Mouse (Mus musculus) MEL (cell line): ENCODE measurements around the gene Kctd14. TPM values are rescaled to one million over a fixed set of nuclear protein-coding genes. Genes with fewer than 3 reads are reported as not detected.

Experiments
- DNase-seq: peaks from one replicate; pipeline ENCODE4 v3.0.0; 2011; ENCODE audit warnings: low read depth, low spot score
- H3K27ac ChIP-seq: 2 replicates; pipeline ENCODE4 v1.5.1; 2012; ENCODE audit warnings: low read depth, mild to moderate bottlenecking, control low read depth, low read length, moderate library complexity; ENCODE audit not compliant: control insufficient read depth
- H3K27me3 ChIP-seq, 2 experiments: fragments of 150-350 bp in 1 of 2; sonication (generic) in 1 of 2; 2 replicates each; pipeline ENCODE4 v1.6.1; 2012; ENCODE audit warnings: low read length in 2 of 2, mild to moderate bottlenecking in 2 of 2, improper control_type of control experiment in 1 of 2, moderate library complexity in 1 of 2; ENCODE audit not compliant: insufficient read depth in 2 of 2, control insufficient read depth in 1 of 2
- H3K36me3 ChIP-seq, 2 experiments: 2 replicates each; pipeline ENCODE4 v1.6.1; 2012 to 2014; ENCODE audit warnings: low read length in 2 of 2, improper control_type of control experiment in 1 of 2, inconsistent platforms in 1 of 2, mild to moderate bottlenecking in 1 of 2; ENCODE audit not compliant: insufficient read depth in 2 of 2, control insufficient read depth in 1 of 2
- H3K4me1 ChIP-seq, 2 experiments: fragments of 150-350 bp in 1 of 2; sonication (generic) in 1 of 2; 2 replicates each; pipeline ENCODE4 v1.6.1; 2012; ENCODE audit warnings: low read length in 2 of 2, improper control_type of control experiment in 1 of 2, mild to moderate bottlenecking in 1 of 2; ENCODE audit not compliant: insufficient read depth in 2 of 2, control insufficient read depth in 1 of 2
- H3K4me3 ChIP-seq, 2 experiments: fragments of 150-350 bp in 1 of 2; sonication (generic) in 1 of 2; 2 replicates each; pipeline ENCODE4 v1.5.1; 2012; ENCODE audit warnings: low read depth in 2 of 2, low read length in 2 of 2, mild to moderate bottlenecking in 2 of 2, moderate library complexity in 2 of 2, control low read depth in 1 of 2, improper control_type of control experiment in 1 of 2; ENCODE audit not compliant: control insufficient read depth in 1 of 2, insufficient read depth in 1 of 2
- H3K79me2 ChIP-seq: 2 replicates; pipeline ENCODE4 v1.6.1; 2012; ENCODE audit warnings: mild to moderate bottlenecking, low read length, moderate library complexity; ENCODE audit not compliant: control insufficient read depth, poor library complexity, insufficient read depth
- H3K9ac ChIP-seq: 2 replicates; pipeline ENCODE4 v1.6.1; 2012; ENCODE audit warnings: low read depth, mild to moderate bottlenecking, control low read depth, low read length, moderate library complexity; ENCODE audit not compliant: control insufficient read depth, poor library complexity, severe bottlenecking
- H3K9me3 ChIP-seq: fragments of 150-350 bp; sonication (generic); replicated peaks from 2 replicates; pipeline ENCODE4 v1.6.1; 2012; ENCODE audit warnings: mild to moderate bottlenecking, low read length, improper control_type of control experiment, moderate library complexity; ENCODE audit not compliant: insufficient read depth
- CHD1 ChIP-seq: IDR thresholded peaks from 2 replicates; pipeline ENCODE4 v1.6.1; 2012; ENCODE audit warnings: low read depth, mild to moderate bottlenecking, inconsistent platforms, low read length, improper control_type of control experiment
- CHD2 ChIP-seq: IDR thresholded peaks from 2 replicates; pipeline ENCODE4 v1.6.1; 2011; ENCODE audit warnings: low read length, improper control_type of control experiment
- CTCF ChIP-seq, 3 experiments: IDR thresholded peaks in 2 of 3; conservative IDR thresholded peaks in 1 of 3; 2 replicates each; pipeline ENCODE4 v1.5.1; 2011 to 2012; ENCODE audit warnings: low read length in 3 of 3, low read depth in 2 of 3, mild to moderate bottlenecking in 2 of 3, improper control_type of control experiment in 1 of 3, inconsistent platforms in 1 of 3, mixed read lengths in 1 of 3, moderate library complexity in 1 of 3; ENCODE audit not compliant: control insufficient read depth in 1 of 3, insufficient read depth in 1 of 3, poor library complexity in 1 of 3, severe bottlenecking in 1 of 3
- EP300 ChIP-seq, 2 experiments: IDR thresholded peaks; 2 replicates each; pipeline ENCODE4 v1.6.1; 2011; ENCODE audit warnings: improper control_type of control experiment in 2 of 2, low read length in 2 of 2, low read depth in 1 of 2, mild to moderate bottlenecking in 1 of 2
- ETS1 ChIP-seq: IDR thresholded peaks from 2 replicates; pipeline ENCODE4 v1.6.1; 2012; ENCODE audit warnings: low read depth, mild to moderate bottlenecking, inconsistent platforms, low read length, improper control_type of control experiment, moderate library complexity
- GABPA ChIP-seq: IDR thresholded peaks from 2 replicates; pipeline ENCODE4 v1.6.1; 2012; ENCODE audit warnings: low read depth, mild to moderate bottlenecking, inconsistent platforms, low read length, improper control_type of control experiment, moderate library complexity
- JUND ChIP-seq: IDR thresholded peaks from 2 replicates; pipeline ENCODE4 v1.6.1; 2011; ENCODE audit warnings: low read depth, mild to moderate bottlenecking, improper control_type of control experiment, low read length
- KAT2A ChIP-seq: conservative IDR thresholded peaks from 2 replicates; pipeline ENCODE4 v1.6.1; 2012; ENCODE audit warnings: low read depth, low read length, improper control_type of control experiment, inconsistent platforms
- MAX ChIP-seq: IDR thresholded peaks from 2 replicates; pipeline ENCODE4 v1.6.1; 2011; ENCODE audit warnings: low read length, improper control_type of control experiment
- MEF2A ChIP-seq: IDR thresholded peaks from 2 replicates; pipeline ENCODE4 v1.6.1; 2014; ENCODE audit warnings: low read depth, mild to moderate bottlenecking, inconsistent platforms, low read length, improper control_type of control experiment; ENCODE audit not compliant: poor library complexity, insufficient replicate concordance, severe bottlenecking; ENCODE audit errors: extremely low read depth
- NRF1 ChIP-seq: IDR thresholded peaks from 2 replicates; pipeline ENCODE4 v1.6.1; 2014; ENCODE audit warnings: low read depth, mild to moderate bottlenecking, inconsistent platforms, low read length, improper control_type of control experiment, moderate library complexity; ENCODE audit not compliant: poor library complexity, insufficient read depth, severe bottlenecking
- POLR2A ChIP-seq, 2 experiments: IDR thresholded peaks; 2 replicates each; pipeline ENCODE4 v1.6.1; 2011 to 2012; ENCODE audit warnings: low read length in 2 of 2, mild to moderate bottlenecking in 2 of 2, control low read depth in 1 of 2, improper control_type of control experiment in 1 of 2, low read depth in 1 of 2, moderate library complexity in 1 of 2; ENCODE audit not compliant: control insufficient read depth in 1 of 2, insufficient read depth in 1 of 2, poor library complexity in 1 of 2
- POLR2AphosphoS5 ChIP-seq: IDR thresholded peaks from 2 replicates; pipeline ENCODE4 v1.6.1; 2012; ENCODE audit warnings: low read depth, borderline replicate concordance, mild to moderate bottlenecking, inconsistent platforms, low read length, moderate library complexity, mixed read lengths
- RAD21 ChIP-seq: IDR thresholded peaks from 2 replicates; pipeline ENCODE4 v1.6.1; 2011; ENCODE audit warnings: mild to moderate bottlenecking, low read depth, low read length, improper control_type of control experiment
- RCOR1 ChIP-seq: IDR thresholded peaks from 2 replicates; pipeline ENCODE4 v1.6.1; 2012; ENCODE audit warnings: low read depth, mild to moderate bottlenecking, inconsistent platforms, low read length, improper control_type of control experiment
- SIN3A ChIP-seq: IDR thresholded peaks from 2 replicates; pipeline ENCODE4 v1.6.1; 2012; ENCODE audit warnings: low read length, improper control_type of control experiment, inconsistent platforms
- TCF12 ChIP-seq: IDR thresholded peaks from 2 replicates; pipeline ENCODE4 v1.6.1; 2014; ENCODE audit warnings: low read depth, mild to moderate bottlenecking, inconsistent platforms, low read length, improper control_type of control experiment, moderate library complexity
- UBTF ChIP-seq: IDR thresholded peaks from 2 replicates; pipeline ENCODE4 v1.6.1; 2012; ENCODE audit warnings: low read depth, mild to moderate bottlenecking, inconsistent platforms, low read length, improper control_type of control experiment, moderate library complexity, borderline replicate concordance; ENCODE audit not compliant: insufficient read depth
- USF1 ChIP-seq: IDR thresholded peaks from 2 replicates; pipeline ENCODE4 v1.6.1; 2014; ENCODE audit warnings: low read depth, mild to moderate bottlenecking, inconsistent platforms, low read length, improper control_type of control experiment, moderate library complexity
- ZKSCAN1 ChIP-seq: IDR thresholded peaks from 2 replicates; pipeline ENCODE4 v1.6.1; 2012; ENCODE audit warnings: low read depth, mild to moderate bottlenecking, inconsistent platforms, low read length, improper control_type of control experiment, moderate library complexity
- ZMIZ1 ChIP-seq: IDR thresholded peaks from 2 replicates; pipeline ENCODE4 v1.6.1; 2012; ENCODE audit warnings: low read depth, mild to moderate bottlenecking, inconsistent platforms, low read length, improper control_type of control experiment, moderate library complexity
- ZNF384 ChIP-seq: IDR thresholded peaks from 2 replicates; pipeline ENCODE4 v1.6.1; 2012; ENCODE audit warnings: low read depth, mild to moderate bottlenecking, inconsistent platforms, low read length, improper control_type of control experiment
- polyA plus RNA-seq, 2 experiments: library from polyadenylated mRNA; stranded (reverse) in 1 of 2; unstranded in 1 of 2; fragments of >175 nt in 1 of 2; fragments of >200 nt in 1 of 2; gene quantifications; 2 replicates each; pipeline versions ENCODE4 v1.2.1 to v1.2.4; 2012; ENCODE audit warnings: low replicate concordance in 2 of 2, low read depth in 1 of 2; ENCODE audit not compliant: insufficient read length in 2 of 2, insufficient read depth in 1 of 2, missing spikeins in 1 of 2
- total RNA-seq: library from RNA; depleted of rRNA; stranded (reverse); fragments of 300-350 nt; gene quantifications from 2 replicates; pipeline ENCODE4 v1.2.3, GENCODE M21; 2012

Kctd14 gene
- total and polyA plus RNA-seq, 3 experiments: 0.58 to 0.77 TPM; not detected in 1

DNA sequence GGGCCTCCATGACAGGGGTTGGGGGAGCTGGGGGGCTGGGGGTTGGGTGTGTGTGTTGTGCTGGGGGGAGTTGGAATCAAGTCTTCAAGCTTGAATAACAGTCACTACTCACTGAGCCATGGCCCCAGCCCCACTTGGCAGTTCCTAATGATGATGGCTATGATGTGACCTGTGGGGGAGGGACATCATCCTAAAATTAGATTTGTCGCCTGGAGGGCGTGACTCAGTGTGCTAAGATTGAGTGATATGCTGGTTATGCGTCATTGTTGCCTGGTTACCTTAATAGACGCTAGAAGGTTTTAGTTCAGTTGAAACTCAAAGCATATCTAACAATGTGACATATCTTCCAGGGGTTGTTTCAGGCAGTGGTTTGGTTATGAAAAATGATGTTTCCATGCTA, 41.3 kb downstream of the Kctd14 start:
- Histone ChIP-seq H3K36me3 (peaks cover 5 to 6% of the 10 kb centered on the region in 2 experiments; a peak in 3 of 4 replicates), H3K79me2 (no peaks in the 10 kb centered on the region), H3K9ac (no peak overlapping the region), H3K9me3 (no peaks in the 10 kb centered on the region), H3K4me3 (no peak overlapping the region), H3K27me3 (no peaks in the 10 kb centered on the region)
- no peak for TF ChIP-seq ETS1
- TF ChIP-seq KAT2A: no peak
- no peak for TF ChIP-seq POLR2AphosphoS5
- no peak for TF ChIP-seq CHD2
- TF ChIP-seq, all 39 proteins: peak for 0
- Histone ChIP-seq H3K4me1 (peaks cover 0 to 2% of the 10 kb centered on the region in 2 experiments; a peak in 2 of 4 replicates), H3K27ac (no peak overlapping the region)
- peak; percentile 41 for DNase-seq

DNA sequence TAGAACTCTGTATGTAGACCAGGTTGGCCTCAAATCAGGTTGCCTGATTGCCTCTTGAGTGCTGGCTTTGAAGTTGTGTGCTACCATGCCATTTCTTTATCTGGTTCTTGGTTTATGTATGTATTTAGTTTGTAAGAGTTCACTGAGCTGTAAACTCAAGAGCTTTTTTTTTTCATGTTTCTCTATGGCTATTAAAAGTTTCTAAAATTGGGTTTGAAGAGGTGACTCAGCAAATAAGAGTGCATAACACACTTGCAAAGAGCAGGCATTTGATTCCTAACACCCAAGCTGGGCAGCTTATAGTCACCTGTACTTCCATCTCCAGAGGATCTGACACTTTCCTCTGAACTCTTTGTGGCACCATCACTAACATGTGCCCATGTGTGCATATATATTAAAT, 43.9 kb downstream of the Kctd14 start:
- peaks cover 0 to 2% of the 10 kb centered on the region in 2 experiments; a peak in 2 of 4 replicates for H3K4me1 ChIP-seq
- no peak overlapping the region for H3K9ac ChIP-seq
- H3K27me3 ChIP-seq: no peaks in the 10 kb centered on the region
- H3K79me2 ChIP-seq: no peaks in the 10 kb centered on the region
- peaks cover 3 to 6% of the 10 kb centered on the region in 2 experiments; a peak in 3 of 4 replicates for H3K36me3 ChIP-seq
- DNase-seq: no peak
- H3K4me3 ChIP-seq: no peak overlapping the region
- no peaks in the 10 kb centered on the region for H3K9me3 ChIP-seq
- TF ChIP-seq CHD1 (no peak), TCF12 (no peak), SIN3A (no peak), MAX (no peak), CTCF (IDR thresholded peaks at IDR 0.05 in 2 of 3, conservative IDR thresholded peaks at IDR 0.05 in 1 of 3; ENCODE audit: control insufficient read depth in 1 of 3, insufficient read depth in 1 of 3, low read depth in 2 of 3, low read length in 3 of 3, poor library complexity in 1 of 3, severe bottlenecking in 1 of 3) (no peak), EP300 (IDR thresholded peaks at IDR 0.05; ENCODE audit: low read depth in 1 of 2, low read length in 2 of 2) (no peak), RCOR1 (no peak), ZKSCAN1 (no peak), USF1 (no peak)
- TF ChIP-seq, all 39 proteins: peak for 0
- H3K27ac ChIP-seq: no peak overlapping the region

DNA sequence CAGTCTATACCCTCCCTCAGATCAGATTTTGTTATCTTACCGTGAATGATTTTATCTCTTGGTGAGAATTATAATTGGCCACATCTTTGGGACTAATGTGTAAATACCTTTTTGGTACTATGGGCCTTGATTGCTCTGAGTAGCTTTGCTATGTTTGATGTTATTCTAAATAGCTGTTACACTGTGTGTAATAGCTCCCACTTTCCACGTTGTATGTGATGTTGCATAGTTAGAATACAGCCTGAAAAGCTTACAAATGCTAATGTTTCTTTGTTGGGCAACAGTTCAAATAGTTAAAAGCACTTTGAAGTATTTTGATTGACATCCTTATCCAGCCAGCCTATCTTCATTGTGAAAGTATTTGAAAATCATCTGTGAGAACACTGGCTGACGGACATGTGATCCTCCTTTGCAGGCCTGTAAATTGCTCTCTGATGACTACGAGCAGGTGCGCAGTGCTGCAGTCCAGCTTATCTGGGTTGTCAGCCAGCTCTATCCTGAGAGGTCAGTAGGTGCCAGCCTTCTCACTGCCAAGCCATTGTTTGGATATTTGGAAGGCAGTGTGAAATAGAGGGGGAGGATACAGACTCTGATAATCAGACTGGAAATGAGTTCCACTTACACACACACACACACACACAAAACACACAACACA, 49.6 kb downstream of the Kctd14 start:
- TF ChIP-seq JUND: no peak
- no peak for TF ChIP-seq MEF2A
- TF ChIP-seq RAD21: no peak
- no peak for TF ChIP-seq SIN3A
- no peak for TF ChIP-seq CHD2
- TF ChIP-seq CHD1: no peak
- no peak for TF ChIP-seq POLR2A (IDR thresholded peaks at IDR 0.05; ENCODE audit: control insufficient read depth in 1 of 2, insufficient read depth in 1 of 2, low read depth in 1 of 2, low read length in 2 of 2, poor library complexity in 1 of 2)
- no peak for TF ChIP-seq NRF1
- TF ChIP-seq ZNF384: no peak
- no peak for TF ChIP-seq MAX
- TF ChIP-seq ZMIZ1: no peak
- no peak for TF ChIP-seq UBTF
- no peak for TF ChIP-seq GABPA
- TF ChIP-seq USF1: no peak
- Histone ChIP-seq H3K4me1 (no peaks in the 10 kb centered on the region), H3K4me3 (no peak overlapping the region), H3K9me3 (no peaks in the 10 kb centered on the region), H3K27me3 (no peaks in the 10 kb centered on the region), H3K79me2 (no peaks in the 10 kb centered on the region), H3K36me3 (peaks cover 0 to 2% of the 10 kb centered on the region in 2 experiments; a peak in 1 of 4 replicates), H3K9ac (no peak overlapping the region), H3K27ac (no peak overlapping the region)
- DNase-seq: no peak
